26 mouse cellular contexts compared by ENCODE assay signal in genomic region chr2:36039297-36039985, GRCm38 (mm10). TPM values are rescaled to one million over a fixed set of nuclear protein-coding genes. Genes with fewer than 3 reads are reported as not detected.
DNase-seq lines count a peak whose midpoint lies in the region; ATAC-seq and TF ChIP-seq lines count a peak whose summit lies in the region.
"Had no signal": no experiment of that assay in that cellular context is flagged by ENCODE, and none has a peak within 500 bp of the region (broad histone marks: within the 10 kb centered on the region; RNA-seq: fewer than 3 reads in every experiment).

No protein-coding gene starts in this region.

- H3K4me3 ChIP-seq in kidney, embryonic 16.5 days (ENCODE audit: low read length): no peak overlapping the region
- H3K4me3 ChIP-seq in liver, embryonic 14.5 days (ENCODE audit: insufficient read depth in 1 of 2, low read depth in 2 of 2, low read length in 2 of 2): no peak overlapping the region
- H3K4me3 ChIP-seq in liver, embryonic 16.5 days (ENCODE audit: low read depth, low read length): no peak overlapping the region
- H3K4me3 ChIP-seq: forebrain, embryonic 15.5 days; heart, embryonic 15.5 days; hindbrain, embryonic 13.5 days; megakaryocyte, embryonic 14.5 days; midbrain, embryonic 12.5 days had no signal

- ATAC-seq in kidney, embryonic 16.5 days (ENCODE audit: low FRiP score, low TSS enrichment): 0 out of 2 replicates have a peak, but pooled peaks have one; percentile 13
- peak; percentile 48; the same call in 1 of the 2 replicates for ATAC-seq in liver, embryonic 14.5 days (ENCODE audit: insufficient read depth)
- peak; percentile 76 for ATAC-seq in liver, embryonic 16.5 days (ENCODE audit: low read depth)
- ATAC-seq: forebrain, embryonic 15.5 days; intestine, embryonic 16.5 days; lung, postnatal 0 days had no signal

- no peak overlapping the region for H3K27ac ChIP-seq in kidney, embryonic 16.5 days (ENCODE audit: low read length)
- H3K27ac ChIP-seq in liver, embryonic 14.5 days: no peak overlapping the region
- H3K27ac ChIP-seq in liver, embryonic 16.5 days (ENCODE audit: low read length): no peak overlapping the region; the same call in 1 of the 2 replicates
- H3K27ac ChIP-seq: forebrain, embryonic 15.5 days; heart, embryonic 15.5 days; hindbrain, embryonic 13.5 days; midbrain, embryonic 12.5 days had no signal

- no peak for TF ChIP-seq CTCF in liver, embryonic 14.5 days (IDR thresholded peaks at IDR 0.05; ENCODE audit: low read depth)

- no peak overlapping the region for H3K4me2 ChIP-seq in kidney, embryonic 16.5 days (replicated peaks; ENCODE audit: low read depth, low read length)
- no peak overlapping the region for H3K4me2 ChIP-seq in liver, embryonic 14.5 days (ENCODE audit: low read depth)
- no peak overlapping the region for H3K4me2 ChIP-seq in liver, embryonic 16.5 days (ENCODE audit: low read depth, low read length)
- H3K4me2 ChIP-seq: forebrain, embryonic 15.5 days; heart, embryonic 15.5 days; hindbrain, embryonic 13.5 days; midbrain, embryonic 12.5 days had no signal

- no peaks in the 10 kb centered on the region for H3K9me3 ChIP-seq in kidney, embryonic 16.5 days (ENCODE audit: low read length)
- H3K9me3 ChIP-seq in liver, embryonic 14.5 days (ENCODE audit: control insufficient read depth, low read length): no peaks in the 10 kb centered on the region
- H3K9me3 ChIP-seq in liver, embryonic 16.5 days (replicated peaks; ENCODE audit: control insufficient read depth, low read length): no peaks in the 10 kb centered on the region
- H3K9me3 ChIP-seq: forebrain, embryonic 15.5 days; heart, embryonic 15.5 days; hindbrain, embryonic 13.5 days; megakaryocyte, embryonic 14.5 days; midbrain, embryonic 12.5 days had no signal

- no peak overlapping the region for H3K9ac ChIP-seq in kidney, embryonic 16.5 days (replicated peaks; ENCODE audit: low read length)
- no peak overlapping the region for H3K9ac ChIP-seq in liver, embryonic 14.5 days (replicated peaks)
- no peak overlapping the region for H3K9ac ChIP-seq in liver, embryonic 16.5 days (ENCODE audit: low read depth, low read length)
- H3K9ac ChIP-seq: forebrain, embryonic 15.5 days; heart, embryonic 15.5 days; hindbrain, embryonic 13.5 days; midbrain, embryonic 12.5 days had no signal

- peaks cover 24% of the 10 kb centered on the region for H3K4me1 ChIP-seq in kidney, embryonic 16.5 days (ENCODE audit: insufficient read depth, low read length)
- H3K4me1 ChIP-seq in liver, embryonic 14.5 days (replicated peaks; ENCODE audit: control insufficient read depth in 2 of 2, insufficient read depth in 2 of 2, low read length in 1 of 2): no peaks in the 10 kb centered on the region; a peak in 1 of 4 replicates
- no peaks in the 10 kb centered on the region; the same call in 1 of the 2 replicates for H3K4me1 ChIP-seq in liver, embryonic 16.5 days (ENCODE audit: control insufficient read depth, low read depth, low read length)
- H3K4me1 ChIP-seq: forebrain, embryonic 15.5 days; hindbrain, embryonic 13.5 days; midbrain, embryonic 12.5 days had no signal

- H3K36me3 ChIP-seq in kidney, embryonic 16.5 days (ENCODE audit: insufficient read depth, low read length): peaks cover 46% of the 10 kb centered on the region
- peaks cover 6% of the 10 kb centered on the region for H3K36me3 ChIP-seq in liver, embryonic 14.5 days (replicated peaks; ENCODE audit: control insufficient read depth, insufficient read depth, low read depth)
- H3K36me3 ChIP-seq in liver, embryonic 16.5 days (ENCODE audit: control insufficient read depth, insufficient read depth): peaks cover 10% of the 10 kb centered on the region

- TF ChIP-seq EP300 in liver, embryonic 14.5 days (IDR thresholded peaks at IDR 0.05; ENCODE audit: low read depth): no peak

- 88% methylated on average over 7 of the region's 7 CpGs for WGBS in kidney, embryonic 16.5 days
- WGBS in liver, embryonic 14.5 days (ENCODE audit: insufficient replicate concordance): 60% methylated on average over 7 of the region's 7 CpGs
- WGBS in liver, embryonic 16.5 days (ENCODE audit: insufficient replicate concordance): 65% methylated on average over 7 of the region's 7 CpGs

- no peak for DNase-seq in kidney, adult 11 months
- DNase-seq in liver, embryonic 14.5 days (ENCODE audit: low read depth in 3 of 3, low spot score in 3 of 3): no peak
- peak; percentile 12 for DNase-seq in yolk sac, embryonic 10.5 days (ENCODE audit: low spot score)
- DNase-seq in cerebellum, postnatal 36 days: no peak
- DNase-seq: adrenal gland, postnatal 36 days; B cell, adult 2 months; cerebellum, adult 2 months; cerebellum, postnatal 14 days; gastrocnemius, postnatal 36 days; kidney, adult 9 months; kidney, postnatal 14 days; layer of hippocampus, adult 9-11 months; lung, adult 18-20 months; lung, postnatal 4 days; thymus, postnatal 25 days had no signal

- no peaks in the 10 kb centered on the region for H3K27me3 ChIP-seq in kidney, embryonic 16.5 days (ENCODE audit: insufficient read depth, low read length)
- H3K27me3 ChIP-seq in liver, embryonic 14.5 days (ENCODE audit: control insufficient read depth, insufficient read depth, low read length): no peaks in the 10 kb centered on the region
- no peaks in the 10 kb centered on the region for H3K27me3 ChIP-seq in liver, embryonic 16.5 days (ENCODE audit: control insufficient read depth, insufficient read depth, low read depth, low read length)
- H3K27me3 ChIP-seq: forebrain, embryonic 15.5 days; heart, embryonic 15.5 days; hindbrain, embryonic 13.5 days; midbrain, embryonic 12.5 days had no signal

RNA-seq across cellular contexts. Expression of gene Ndufa8, which starts 9.8 kb away (rescaled TPM):
- 282 and 308 TPM in 2 replicates for polyA plus RNA-seq in kidney, embryonic 16.5 days (2015; fragmentation: Nextera tagmentation; extraction: Ambion mirVana)
- 45.4 and 56.1 TPM in 2 replicates for polyA plus RNA-seq in liver, embryonic 14.5 days (2012; rRNA removed)
- polyA plus RNA-seq in liver, embryonic 14.5 days (2014; fragmentation: Nextera tagmentation; extraction: Ambion mirVana): 127 and 128 TPM in 2 replicates
- 128 and 134 TPM in 2 replicates for polyA plus RNA-seq in liver, embryonic 16.5 days (2015; fragmentation: Nextera tagmentation; extraction: Ambion mirVana)

RNA-seq across cellular contexts. Expression of gene Morn5, which starts 9.8 kb away (rescaled TPM):
- polyA plus RNA-seq in kidney, embryonic 16.5 days (2015; fragmentation: Nextera tagmentation; extraction: Ambion mirVana): 0.69 and 0.70 TPM in 2 replicates
- not detected in 2 replicates for polyA plus RNA-seq in liver, embryonic 14.5 days (2012; rRNA removed)
- not detected in 2 replicates for polyA plus RNA-seq in liver, embryonic 14.5 days (2014; fragmentation: Nextera tagmentation; extraction: Ambion mirVana)
- 0.13 TPM in 1 of 2 replicates, not detected in the other for polyA plus RNA-seq in liver, embryonic 16.5 days (2015; fragmentation: Nextera tagmentation; extraction: Ambion mirVana)
- polyA plus RNA-seq: embryonic facial prominence, embryonic 11.5 days; limb, embryonic 11.5 days had no signal

RNA-seq across cellular contexts. Expression of gene Ttll11, which starts 59.7 kb away (rescaled TPM):
- polyA plus RNA-seq in kidney, embryonic 16.5 days (2015; fragmentation: Nextera tagmentation; extraction: Ambion mirVana): 0.28 and 0.75 TPM in 2 replicates
- 0.83 and 1.5 TPM in 2 replicates for polyA plus RNA-seq in liver, embryonic 14.5 days (2012; rRNA removed)
- 0.42 and 0.72 TPM in 2 replicates for polyA plus RNA-seq in liver, embryonic 14.5 days (2014; fragmentation: Nextera tagmentation; extraction: Ambion mirVana)
- 0.79 and 0.84 TPM in 2 replicates for polyA plus RNA-seq in liver, embryonic 16.5 days (2015; fragmentation: Nextera tagmentation; extraction: Ambion mirVana)

Comparison
In these comparisons a context has a peak if more than half of its experiments do, and no peak if none do; other contexts are left out.
1. ATAC-seq: peak in every context shown above with its lines; median percentile 76 in liver, embryonic 16.5 days; 48 in liver, embryonic 14.5 days; 13 in kidney, embryonic 16.5 days.